Mouse (Mus musculus) c-Kit-negative CD71-positive TER-119-positive erythroid progenitor cells, embryonic 14.5 days (primary cell): ENCODE data around the gene Abcg2.
"Not testable (repeated sequence)": the region's sequence is repeated elsewhere in the genome, so short reads cannot be mapped to it uniquely, and the experiment has no call there.

Experiments used
- DNase-seq: peaks from one replicate; pipeline ENCODE4 v3.0.0-alpha.2; 2013; ENCODE audit warnings: low read depth, low spot score

Gene Abcg2

DNA sequence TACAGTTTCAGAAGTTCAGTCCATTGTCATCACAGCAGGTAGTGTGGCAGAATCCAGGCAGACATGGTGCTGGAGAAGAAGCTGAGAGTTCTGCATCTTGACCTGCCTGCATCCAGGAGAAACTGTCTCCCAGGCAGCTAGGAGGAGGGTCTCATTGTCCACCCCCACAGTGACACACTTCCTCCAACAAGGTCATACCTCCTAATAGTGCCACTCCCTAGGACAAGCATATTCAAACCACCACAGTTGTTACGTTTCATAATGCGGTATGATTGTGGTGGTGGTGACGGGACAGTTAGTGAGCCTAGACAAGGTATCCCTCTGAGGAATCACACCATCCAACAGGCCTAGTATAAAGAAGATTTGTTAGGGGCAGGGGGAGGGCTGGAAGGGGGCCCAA lies at the start of gene Abcg2:
Gene Abcg2, plus strand, starts transcription at position 301 of the 400 bp plus-strand sequence.
- not testable (repeated sequence) for DNase-seq

DNA sequence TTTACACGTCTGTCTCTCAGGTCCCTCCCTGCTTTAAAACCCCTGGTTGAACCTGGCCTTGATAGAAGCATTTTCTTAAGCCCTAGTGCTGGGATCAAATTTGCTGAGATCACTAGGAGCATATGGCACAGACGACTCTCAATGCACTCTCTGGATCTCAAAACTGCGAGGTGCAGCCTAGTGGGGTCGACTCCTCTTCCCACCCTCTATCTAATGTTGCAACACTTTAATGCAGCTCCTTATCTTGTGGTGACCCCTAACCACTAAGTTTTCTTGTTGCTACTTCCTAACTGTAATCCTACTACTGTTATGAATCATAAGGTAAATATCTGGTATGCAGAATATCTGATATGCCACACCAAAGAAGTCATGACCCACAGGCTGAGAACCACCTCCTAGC lies 44.1 kb upstream of the Abcg2 start:
- not testable (repeated sequence) for DNase-seq

DNA sequence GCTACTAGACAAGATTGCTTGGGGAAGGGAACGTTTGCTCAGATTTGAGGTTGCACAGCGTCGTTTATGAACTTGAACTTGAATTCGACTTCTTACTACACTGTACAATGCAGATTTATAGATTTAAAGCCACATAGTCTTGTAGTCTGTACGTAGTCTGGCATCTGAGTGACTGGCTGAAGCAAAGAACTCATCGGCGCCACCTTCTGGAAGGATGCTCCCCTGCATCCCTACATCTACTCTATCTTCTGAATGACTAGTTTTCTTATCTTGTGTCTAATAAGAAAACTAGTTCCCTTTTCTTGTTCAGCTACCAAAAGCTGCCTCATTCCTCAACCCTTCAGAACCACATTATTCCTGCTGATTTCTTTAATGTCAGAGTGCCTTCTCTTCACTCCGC lies 41.5 kb upstream of the Abcg2 start:
- not testable (repeated sequence) for DNase-seq

GRCm38 (mm10) chr6:58544971-58545370 lies 39.4 kb upstream of the Abcg2 start:
- DNase-seq = not testable (repeated sequence)

GRCm38 (mm10) chr6:58546050-58546449 lies 38.3 kb upstream of the Abcg2 start:
- not testable (repeated sequence) for DNase-seq

GRCm38 (mm10) chr6:58546816-58547215 lies 37.5 kb upstream of the Abcg2 start:
- peak; percentile 51 for DNase-seq

GRCm38 (mm10) chr6:58553812-58554211 lies 30.5 kb upstream of the Abcg2 start:
- DNase-seq = not testable (repeated sequence)

DNA sequence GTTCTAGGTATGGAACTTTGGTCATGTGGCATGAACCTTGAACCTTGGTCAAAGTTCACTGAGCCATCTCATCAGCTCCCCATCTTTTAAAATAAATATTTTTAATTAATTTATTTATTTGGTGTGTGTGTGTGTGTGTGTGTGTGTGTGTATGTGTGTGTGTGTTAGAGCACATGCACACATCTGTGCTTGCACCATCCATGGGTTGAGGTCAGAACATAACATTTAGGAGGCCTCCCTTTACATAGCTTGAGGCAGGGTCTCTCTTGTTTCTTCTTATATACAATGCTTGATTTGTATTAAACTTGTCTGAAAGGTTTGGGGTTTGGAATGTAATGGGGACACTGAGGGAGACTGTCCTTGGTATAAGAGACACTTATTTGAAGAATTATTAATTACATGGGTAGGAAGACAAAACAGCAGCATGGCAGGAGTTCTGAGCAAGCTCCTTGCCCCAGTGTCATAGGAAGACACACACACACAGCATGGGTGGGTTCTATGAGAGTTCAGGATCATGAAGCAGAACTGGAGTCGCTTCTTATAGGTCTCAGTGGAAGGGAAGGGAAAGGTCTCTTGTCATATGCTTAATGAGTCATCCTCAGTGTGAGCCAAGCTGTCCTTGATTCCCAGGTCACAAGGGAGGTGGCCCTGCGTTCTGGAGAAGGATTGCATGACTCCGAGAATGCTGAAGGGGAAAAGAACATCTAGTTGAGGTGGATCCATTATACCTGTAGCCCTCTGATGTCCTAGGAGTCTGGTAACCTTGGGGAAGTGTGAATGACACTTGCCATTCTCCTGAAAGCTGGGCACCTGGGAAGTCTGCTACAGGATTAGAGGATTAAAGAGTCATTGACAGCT lies 9.9 kb downstream of the Abcg2 start:
- DNase-seq = not testable (repeated sequence)

- DNase-seq = not testable (repeated sequence)
Measured at GRCm38 (mm10) chr6:58595639-58596293, 11.4 kb downstream of the Abcg2 start.

DNA sequence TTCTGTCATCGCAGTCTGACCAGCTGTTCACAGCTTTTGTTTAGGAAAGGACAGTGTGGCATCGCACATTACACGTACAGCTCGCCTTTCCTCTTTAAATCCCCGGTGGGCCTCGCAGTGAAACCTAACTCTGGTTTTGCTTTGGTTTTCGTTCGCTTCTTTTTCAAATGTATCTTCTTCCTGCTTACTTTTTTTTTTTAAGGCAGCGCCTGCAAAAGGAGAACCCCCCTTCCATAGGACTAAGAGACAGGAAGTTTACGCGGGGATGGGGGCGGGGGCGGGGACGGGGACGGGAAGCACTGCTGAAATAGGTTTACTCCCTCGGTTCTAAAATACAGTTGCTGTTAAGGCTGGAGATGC lies 12.0 kb downstream of the Abcg2 start:
- no peak for DNase-seq

DNA sequence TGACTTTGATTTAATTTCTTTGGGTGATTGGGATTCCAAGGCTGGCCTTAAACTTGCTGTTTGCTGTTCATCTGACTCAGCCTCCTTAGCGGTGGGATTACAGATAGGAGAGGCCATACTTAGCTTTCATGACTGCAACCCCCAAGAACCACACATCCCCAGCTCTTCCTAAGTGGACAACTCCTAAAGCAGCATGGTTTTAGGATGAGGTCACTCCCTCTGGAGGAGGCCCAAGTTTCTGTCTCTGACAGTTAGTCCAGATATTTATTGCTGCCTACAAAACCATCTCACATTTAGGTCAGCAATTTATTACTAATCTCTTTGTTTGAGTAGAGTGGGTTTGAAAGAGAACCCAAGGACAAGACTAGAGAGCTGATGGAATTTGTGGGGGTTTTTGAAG lies 17.8 kb downstream of the Abcg2 start:
- DNase-seq = not testable (repeated sequence)

GRCm38 (mm10) chr6:58602991-58603390 lies 18.7 kb downstream of the Abcg2 start:
- not testable (repeated sequence) for DNase-seq

DNA sequence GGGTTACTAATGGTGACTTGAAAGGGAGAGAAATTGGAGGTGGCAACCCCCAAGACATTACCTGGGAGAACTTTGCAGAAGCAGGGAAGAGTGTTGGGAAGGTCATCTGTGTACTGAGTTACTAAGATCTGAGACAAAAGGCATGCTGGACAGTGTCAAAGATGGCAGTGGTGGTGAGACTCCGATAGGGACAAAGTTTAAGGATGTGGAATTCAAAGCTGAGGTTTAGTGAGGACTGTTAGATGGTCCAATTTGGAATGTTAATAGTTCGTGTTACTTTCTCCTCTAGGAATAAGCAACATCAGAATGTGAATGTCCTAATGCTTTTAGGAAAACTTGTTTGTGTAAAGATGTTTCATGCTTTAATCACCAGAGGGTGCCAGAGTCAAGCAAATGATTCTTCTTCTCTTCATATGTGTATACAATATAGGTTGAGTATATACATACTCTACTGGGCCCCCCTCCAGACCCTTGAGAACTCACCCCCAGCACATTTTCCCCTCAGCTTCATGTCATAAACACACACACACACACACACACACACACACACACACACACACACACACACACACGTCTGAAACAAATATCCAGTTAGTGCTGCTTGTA lies 19.3 kb downstream of the Abcg2 start:
- DNase-seq = not testable (repeated sequence)

DNA sequence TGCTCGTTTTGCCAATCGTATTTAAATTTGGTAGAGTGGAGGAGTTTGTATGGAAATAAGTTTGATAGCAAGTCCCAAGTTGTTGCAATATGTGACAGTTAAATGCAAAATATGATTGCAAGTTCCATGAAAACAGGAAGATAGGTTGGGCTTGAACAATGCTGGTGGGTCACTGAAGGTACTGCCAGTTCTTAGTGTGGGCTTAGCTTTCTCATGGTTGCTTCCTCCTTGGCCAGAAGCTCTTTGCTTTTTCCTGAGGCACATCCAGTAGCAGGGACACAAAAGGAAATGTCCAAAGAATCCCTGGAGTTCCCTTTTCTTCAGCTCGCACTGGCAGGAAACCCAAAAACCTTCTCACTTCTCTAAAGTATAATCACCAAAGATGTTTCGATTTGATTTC lies 22.3 kb downstream of the Abcg2 start:
- no peak for DNase-seq

GRCm38 (mm10) chr6:58608422-58608821 lies 24.1 kb downstream of the Abcg2 start:
- DNase-seq = no peak

DNA sequence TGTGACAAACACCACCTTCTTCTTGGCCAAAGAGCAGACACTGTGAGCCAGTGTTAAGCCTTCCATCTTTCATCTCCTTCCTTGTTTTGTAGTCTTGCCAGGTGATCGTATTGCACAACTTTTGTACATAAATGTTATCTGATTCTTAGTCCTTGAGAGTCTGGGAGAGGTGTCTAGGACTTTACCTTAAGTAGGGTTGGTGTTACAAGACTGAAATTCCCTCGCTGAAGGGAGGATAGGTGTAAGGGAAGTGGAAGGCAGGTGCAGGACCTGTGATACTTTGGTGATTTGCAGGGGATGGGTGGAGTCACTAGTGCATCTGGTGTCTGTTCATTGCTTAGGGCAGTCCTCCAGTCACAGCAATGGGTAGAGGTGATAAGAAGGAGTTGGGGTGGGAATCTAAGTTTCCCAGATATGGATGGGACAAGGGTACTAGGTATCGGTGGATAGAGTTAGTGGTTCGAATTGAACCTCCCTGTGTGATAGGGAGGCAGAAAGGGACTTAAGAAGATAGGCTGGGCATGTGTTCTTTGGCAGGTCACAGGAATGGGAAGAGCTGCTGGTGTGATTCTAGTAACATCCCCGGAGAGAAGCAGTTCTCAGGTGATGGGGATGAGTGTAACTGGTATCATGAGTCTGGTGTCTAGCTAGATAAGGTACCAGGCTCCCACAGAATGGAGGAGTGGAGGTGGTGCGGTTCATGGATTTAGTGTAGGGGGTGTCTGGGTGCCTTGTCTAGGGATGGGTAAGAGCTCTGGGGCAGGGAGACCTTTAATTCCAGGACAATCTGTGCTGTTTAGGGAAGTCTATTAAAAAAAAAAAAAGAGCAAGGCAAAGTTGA lies 25.8 kb downstream of the Abcg2 start:
- no peak for DNase-seq

GRCm38 (mm10) chr6:58610760-58611654 lies 26.7 kb downstream of the Abcg2 start:
- DNase-seq = no peak

GRCm38 (mm10) chr6:58624126-58624525 lies 39.8 kb downstream of the Abcg2 start:
- DNase-seq = no peak

DNA sequence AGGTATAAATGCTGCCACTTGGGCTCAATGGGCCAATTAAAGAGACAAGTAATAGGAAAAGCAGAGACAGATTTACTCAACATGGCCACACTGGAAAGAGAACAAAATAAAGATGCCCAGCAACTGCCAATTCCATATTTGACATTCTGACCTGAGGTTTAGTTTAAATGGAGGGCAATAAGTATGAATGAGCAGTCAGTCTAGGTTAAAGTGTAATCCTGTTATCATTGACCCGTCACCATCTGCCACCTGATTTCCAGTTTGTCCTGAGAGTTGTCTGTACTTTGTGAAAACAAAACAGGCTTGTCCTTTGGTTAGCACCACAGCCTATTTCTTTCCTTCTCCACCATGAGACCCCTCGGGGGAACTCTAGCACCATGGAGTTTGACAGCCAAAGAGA lies 44.9 kb downstream of the Abcg2 start:
- no peak for DNase-seq

DNA sequence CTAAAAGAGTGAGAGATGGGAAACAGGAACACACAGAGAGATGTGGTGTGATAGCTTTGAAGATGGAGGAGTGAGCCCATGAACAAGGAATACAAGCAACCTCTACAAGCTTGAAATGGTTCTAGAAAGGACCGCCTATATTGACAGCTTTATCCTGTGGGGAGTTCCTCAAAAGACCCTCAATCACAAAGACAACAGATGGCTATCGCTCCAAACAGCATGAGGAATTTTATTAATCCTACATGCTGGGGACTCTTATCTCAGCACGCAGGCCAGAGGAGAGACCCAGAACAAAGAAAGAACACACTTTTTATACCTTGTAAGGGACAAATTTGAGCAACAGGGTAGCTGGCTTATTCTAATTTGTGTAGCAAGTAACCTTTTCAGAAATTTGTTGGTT lies 48.1 kb downstream of the Abcg2 start:
- no peak for DNase-seq

- no peak for DNase-seq
Measured at GRCm38 (mm10) chr6:58633731-58634130, 49.4 kb downstream of the Abcg2 start.
